Mouse (Mus musculus) embryonic facial prominence, embryonic 14.5 days (tissue): ENCODE results near the gene Olfr517. TPM values are rescaled to one million over a fixed set of nuclear protein-coding genes. Genes with fewer than 3 reads are reported as not detected.

Source experiments
- ATAC-seq: fragments of 200-750 bp; cut with Nextera tagmentation; 2 replicates; pipeline ENCODE4 v1.8.0; 2017; ENCODE audit warnings: low read depth, moderate number of reproducible peaks, moderate TSS enrichment
- DNase-seq: peaks from one replicate; pipeline ENCODE4 v3.0.0-alpha.2; 2015; ENCODE audit warnings: low spot score
- H3K27ac ChIP-seq: fragments of 300-500 bp; sonication (generic); replicated peaks from 2 replicates; pipeline ENCODE4 v1.5.1; 2014; ENCODE audit warnings: low read depth, mild to moderate bottlenecking, low read length, moderate library complexity
- H3K27me3 ChIP-seq: fragments of 300-500 bp; sonication (generic); replicated peaks from 2 replicates; pipeline ENCODE4 v1.6.1; 2014; ENCODE audit warnings: low read length; ENCODE audit not compliant: control insufficient read depth, insufficient read depth
- H3K36me3 ChIP-seq: fragments of 300-500 bp; sonication (generic); 2 replicates; pipeline ENCODE4 v1.6.1; 2014; ENCODE audit warnings: low read length, mixed read lengths; ENCODE audit not compliant: control insufficient read depth, insufficient read depth
- H3K4me1 ChIP-seq: fragments of 300-500 bp; sonication (generic); 2 replicates; pipeline ENCODE4 v1.6.1; 2014; ENCODE audit warnings: antibody characterized with exemption, low read length; ENCODE audit not compliant: control insufficient read depth, insufficient read depth
- H3K4me2 ChIP-seq: fragments of 300-500 bp; sonication (generic); 2 replicates; pipeline ENCODE4 v1.6.1; 2014; ENCODE audit warnings: low read depth, mild to moderate bottlenecking, low read length, moderate library complexity, mixed read lengths
- H3K4me3 ChIP-seq: fragments of 300-500 bp; sonication (generic); 2 replicates; pipeline ENCODE4 v1.5.1; 2014; ENCODE audit warnings: low read depth, mild to moderate bottlenecking, low read length
- H3K9ac ChIP-seq: fragments of 300-500 bp; sonication (generic); 2 replicates; pipeline ENCODE4 v1.6.1; 2014; ENCODE audit warnings: low read depth, mild to moderate bottlenecking, low read length, moderate library complexity, mixed read lengths
- H3K9me3 ChIP-seq: fragments of 300-500 bp; sonication (generic); 2 replicates; pipeline ENCODE4 v1.6.1; 2016; ENCODE audit warnings: low read length; ENCODE audit not compliant: control insufficient read depth
- WGBS: fragments of 180-500 bp; shearing (Covaris S2); extraction: QIAGEN DNeasy Blood & Tissue Kit; methylation state at CpG from one replicate; pipeline ENCODE4 v1.1.7; 2014; 5-methylcytosine and 5-hydroxymethylcytosine counted together
- polyA plus RNA-seq: library from polyadenylated mRNA; unstranded; fragments of >200 nt; fragmentation: Nextera tagmentation; extraction: Ambion mirVana; gene quantifications from 2 replicates; pipeline ENCODE4 v1.2.1, GENCODE M21; 2014

Olfr517 gene
- polyA plus RNA-seq = not detected in 2 replicates

DNA sequence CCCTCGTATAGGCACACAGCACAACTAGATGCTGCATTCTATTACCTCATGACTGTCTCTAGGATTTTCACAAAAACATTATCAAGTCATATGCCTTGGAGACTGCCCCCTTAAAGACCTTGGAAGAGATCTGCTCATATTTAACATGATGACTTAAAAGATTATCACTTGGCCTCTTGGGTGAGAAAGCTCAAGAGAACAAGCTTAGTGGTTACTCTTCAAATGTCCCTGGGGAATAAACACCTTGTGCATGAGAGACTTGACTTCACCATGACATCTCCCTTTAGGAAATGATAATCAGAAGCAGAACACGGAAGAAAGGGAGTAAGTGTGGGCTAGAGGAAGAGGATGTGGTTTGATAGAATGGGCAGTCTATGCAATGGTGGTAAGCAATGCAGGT is at the start of gene Olfr517:
Olfr517 (minus strand) TSS at position 101 of the 400 bp plus-strand sequence.
- 67% methylated on average over 2 of the region's 2 CpGs for WGBS
- Histone ChIP-seq H3K36me3 (no peaks in the 10 kb centered on the region), H3K27ac (no peak within 1 kb of the TSS), H3K27me3 (no peaks in the 10 kb centered on the region), H3K9ac (no peak within 1 kb of the TSS), H3K4me3 (no peak within 1 kb of the TSS), H3K9me3 (no peaks in the 10 kb centered on the region), H3K4me2 (no peak within 1 kb of the TSS), H3K4me1 (no peaks in the 10 kb centered on the region)
- DNase-seq = no peak
- no peak for ATAC-seq

DNA sequence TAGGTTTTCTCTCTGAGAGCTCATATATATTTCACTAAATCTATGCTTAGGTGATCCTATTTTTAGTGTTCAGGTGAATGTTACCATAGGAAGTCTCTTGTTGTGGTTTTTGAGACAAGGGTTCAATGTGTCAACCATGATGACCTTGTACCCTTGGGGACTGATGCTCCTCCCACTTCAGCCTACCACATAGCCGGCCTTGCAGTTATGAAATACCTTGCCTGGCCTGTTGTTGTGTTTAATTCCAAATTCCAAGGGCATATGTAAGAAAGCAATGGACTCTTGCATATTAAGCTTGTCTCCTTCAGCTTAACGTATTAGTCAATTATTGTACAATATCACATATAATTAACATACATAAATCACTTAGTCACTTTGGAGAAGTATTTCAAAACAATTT is 31.8 kb upstream of the Olfr517 start:
- 76% methylated on average over 2 of the region's 2 CpGs for WGBS

DNA sequence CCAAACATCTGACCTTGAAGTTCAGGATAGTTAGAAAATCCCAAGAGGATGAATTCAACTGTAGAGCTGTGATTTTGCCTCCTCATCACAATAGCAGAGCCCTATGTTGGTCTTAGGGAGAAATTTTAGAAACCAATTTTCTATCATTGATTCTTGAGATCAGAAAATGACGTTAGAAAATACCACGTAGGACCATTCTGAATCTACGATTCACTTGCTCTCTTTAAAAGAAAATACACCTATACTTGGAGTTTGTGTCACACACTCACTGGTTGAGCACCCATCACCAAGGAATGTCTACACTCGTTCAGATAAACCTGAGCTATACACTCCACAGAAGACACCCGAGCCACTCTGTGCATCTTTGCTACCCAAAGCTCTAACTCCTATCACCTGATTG is 22.1 kb upstream of the Olfr517 start, which contains the start of gene Olfr519:
Olfr519 (minus strand) TSS at position 101 of the 400 bp plus-strand sequence.
- 85% methylated on average over 5 of the region's 5 CpGs for WGBS
- H3K9ac ChIP-seq = no peak within 1 kb of the TSS
- no peaks in the 10 kb centered on the region for H3K27me3 ChIP-seq
- H3K4me2 ChIP-seq = no peak within 1 kb of the TSS
- H3K4me3 ChIP-seq = no peak within 1 kb of the TSS
- no peaks in the 10 kb centered on the region for H3K9me3 ChIP-seq
- no peak within 1 kb of the TSS for H3K27ac ChIP-seq
- H3K36me3 ChIP-seq = no peaks in the 10 kb centered on the region
- no peak for ATAC-seq
- H3K4me1 ChIP-seq = no peaks in the 10 kb centered on the region
- DNase-seq = no peak

More for the DNA sequence above, 31.8 kb upstream of the Olfr517 start:
- H3K4me1 ChIP-seq = no peaks in the 10 kb centered on the region
- no peak overlapping the region for H3K4me3 ChIP-seq
- no peaks in the 10 kb centered on the region for H3K9me3 ChIP-seq
- no peak for DNase-seq
- no peak for ATAC-seq
- H3K4me2 ChIP-seq = no peak overlapping the region
- no peaks in the 10 kb centered on the region for H3K36me3 ChIP-seq
- no peak overlapping the region for H3K27ac ChIP-seq
- H3K9ac ChIP-seq = no peak overlapping the region
- no peaks in the 10 kb centered on the region for H3K27me3 ChIP-seq

DNA sequence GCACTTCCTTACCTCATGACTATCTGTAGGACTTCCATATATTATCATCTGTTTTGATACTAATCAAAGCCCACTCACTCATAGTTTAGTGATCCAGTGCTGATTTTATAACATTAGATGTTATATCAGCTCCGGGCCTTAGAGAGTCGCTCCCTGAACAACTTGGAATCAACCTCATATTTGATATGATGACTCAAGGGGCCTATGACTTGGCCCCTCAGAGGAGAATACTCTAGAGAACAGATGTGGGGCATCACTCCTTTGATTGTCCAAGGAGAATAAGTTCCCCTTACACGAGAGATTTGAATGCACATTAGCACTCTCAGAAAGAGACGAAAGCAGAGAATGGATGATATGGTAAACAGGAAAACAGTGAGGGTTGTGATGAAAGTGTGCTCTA is 12.7 kb upstream of the Olfr517 start, which contains the start of gene Olfr518:
Olfr518 (minus strand) TSS at position 101 of the 400 bp plus-strand sequence.
- H3K36me3 ChIP-seq = no peaks in the 10 kb centered on the region
- 81% methylated on average over 4 of the region's 4 CpGs for WGBS
- no peak within 1 kb of the TSS for H3K4me2 ChIP-seq
- ATAC-seq (no peak), DNase-seq (no peak)
- no peaks in the 10 kb centered on the region for H3K27me3 ChIP-seq
- no peaks in the 10 kb centered on the region for H3K4me1 ChIP-seq
- H3K27ac ChIP-seq = no peak within 1 kb of the TSS
- H3K9me3 ChIP-seq = no peaks in the 10 kb centered on the region
- H3K9ac ChIP-seq = no peak within 1 kb of the TSS
- no peak within 1 kb of the TSS for H3K4me3 ChIP-seq

DNA sequence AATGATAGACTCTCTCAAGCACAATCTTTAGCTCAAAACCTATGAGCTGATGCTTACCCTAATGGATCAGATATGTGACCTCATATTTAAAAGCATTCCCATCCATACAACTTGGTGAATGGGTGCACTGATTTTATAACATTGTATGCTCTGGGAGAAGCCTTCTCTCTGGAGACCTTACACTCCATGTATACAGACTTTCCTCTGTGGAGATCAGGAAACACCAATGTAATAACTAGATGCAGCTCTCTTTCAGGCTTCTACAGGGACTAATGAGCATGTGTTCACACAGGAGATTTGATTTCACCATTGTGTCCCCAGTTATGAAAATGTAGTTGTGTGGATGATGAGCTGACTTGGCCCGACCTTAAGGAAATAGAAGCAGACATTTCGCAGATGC is 21.8 kb downstream of the Olfr517 start, which contains the start of gene Olfr516:
Olfr516 (minus strand) TSS at position 101 of the 400 bp plus-strand sequence.
- 84% methylated on average over 2 of the region's 2 CpGs for WGBS
- DNase-seq (no peak), ATAC-seq (no peak)
- H3K9me3 ChIP-seq = no peaks in the 10 kb centered on the region
- H3K36me3 ChIP-seq = no peaks in the 10 kb centered on the region
- no peak within 1 kb of the TSS for H3K4me3 ChIP-seq
- no peaks in the 10 kb centered on the region for H3K27me3 ChIP-seq
- no peak within 1 kb of the TSS for H3K4me2 ChIP-seq
- no peaks in the 10 kb centered on the region for H3K4me1 ChIP-seq
- H3K27ac ChIP-seq = no peak within 1 kb of the TSS
- no peak within 1 kb of the TSS for H3K9ac ChIP-seq

DNA sequence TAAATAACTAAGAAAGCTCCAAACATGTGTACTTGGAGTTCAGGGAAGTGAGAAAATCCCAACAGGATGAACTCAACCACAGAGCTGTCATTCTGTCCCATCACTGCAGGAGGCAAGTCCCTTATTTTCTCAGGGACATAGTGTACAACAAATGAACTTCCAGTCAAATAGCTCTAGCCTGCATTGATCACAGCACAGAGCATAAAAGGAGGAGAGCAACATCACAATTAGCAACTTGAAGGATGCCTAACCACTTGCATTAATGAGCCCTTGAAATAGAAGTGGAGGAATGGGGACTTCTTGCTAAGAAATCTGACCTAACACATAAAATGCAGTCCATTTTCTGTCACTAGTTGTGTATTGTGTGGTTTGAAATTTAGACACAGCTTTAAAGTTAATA is 46.3 kb downstream of the Olfr517 start, which contains the start of gene Olfr514:
Olfr514 (minus strand) TSS at position 101 of the 400 bp plus-strand sequence.
- H3K27ac ChIP-seq = no peak within 1 kb of the TSS
- no peaks in the 10 kb centered on the region for H3K4me1 ChIP-seq
- no peaks in the 10 kb centered on the region for H3K27me3 ChIP-seq
- DNase-seq = no peak
- no peaks in the 10 kb centered on the region for H3K36me3 ChIP-seq
- no peak for ATAC-seq
- H3K9ac ChIP-seq = no peak within 1 kb of the TSS
- no peaks in the 10 kb centered on the region for H3K9me3 ChIP-seq
- H3K4me3 ChIP-seq = no peak within 1 kb of the TSS
- no peak within 1 kb of the TSS for H3K4me2 ChIP-seq

Other genes with a start within 250 kb of the Olfr517 start
- gene Olfr508, start 242.4 kb downstream of the Olfr517 start, polyA plus RNA-seq = not detected in 2 replicates
- 0.05 and 0.08 TPM in 2 replicates for gene Olfr509, start 220.5 kb downstream of the Olfr517 start, polyA plus RNA-seq
- not detected in 2 replicates for gene Olfr510, start 206.0 kb downstream of the Olfr517 start, polyA plus RNA-seq
- 0.20 TPM in 1 of 2 replicates, not detected in the other for gene Olfr512, start 159.1 kb downstream of the Olfr517 start, polyA plus RNA-seq
- gene Olfr513, start 121.4 kb downstream of the Olfr517 start, polyA plus RNA-seq = 0.14 TPM in 1 of 2 replicates, not detected in the other
- gene Olfr514, start 46.4 kb downstream of the Olfr517 start, polyA plus RNA-seq = not detected in 2 replicates
- 0.15 TPM in 1 of 2 replicates, not detected in the other for gene Olfr516, start 21.9 kb downstream of the Olfr517 start, polyA plus RNA-seq
- gene Olfr518, start 12.6 kb upstream of the Olfr517 start, polyA plus RNA-seq = 0.07 TPM in 1 of 2 replicates, not detected in the other
- gene Olfr519, start 22.0 kb upstream of the Olfr517 start, polyA plus RNA-seq = not detected in 2 replicates
- 0.08 and 0.13 TPM in 2 replicates for gene Nlrp10, start 57.8 kb upstream of the Olfr517 start, polyA plus RNA-seq
- gene Eif3f, start 62.0 kb upstream of the Olfr517 start, polyA plus RNA-seq = 107 and 110 TPM in 2 replicates
- gene Tub, start 78.0 kb upstream of the Olfr517 start, polyA plus RNA-seq = 5.6 and 6.8 TPM in 2 replicates
- 2.6 and 4.7 TPM in 2 replicates for gene Ric3, start 211.0 kb upstream of the Olfr517 start, polyA plus RNA-seq